Mouse (Mus musculus) neutrophil, adult 83 days (primary cell): ENCODE results near the gene Isl1. TPM values are rescaled to one million over a fixed set of nuclear protein-coding genes. Genes with fewer than 3 reads are reported as not detected.

Experiments
- total RNA-seq, 2 experiments: library from RNA; stranded (reverse); gene quantifications; one replicate each; pipeline ENCODE4 v1.2.4; 2023

Gene Isl1
- total RNA-seq = not detected

DNA sequence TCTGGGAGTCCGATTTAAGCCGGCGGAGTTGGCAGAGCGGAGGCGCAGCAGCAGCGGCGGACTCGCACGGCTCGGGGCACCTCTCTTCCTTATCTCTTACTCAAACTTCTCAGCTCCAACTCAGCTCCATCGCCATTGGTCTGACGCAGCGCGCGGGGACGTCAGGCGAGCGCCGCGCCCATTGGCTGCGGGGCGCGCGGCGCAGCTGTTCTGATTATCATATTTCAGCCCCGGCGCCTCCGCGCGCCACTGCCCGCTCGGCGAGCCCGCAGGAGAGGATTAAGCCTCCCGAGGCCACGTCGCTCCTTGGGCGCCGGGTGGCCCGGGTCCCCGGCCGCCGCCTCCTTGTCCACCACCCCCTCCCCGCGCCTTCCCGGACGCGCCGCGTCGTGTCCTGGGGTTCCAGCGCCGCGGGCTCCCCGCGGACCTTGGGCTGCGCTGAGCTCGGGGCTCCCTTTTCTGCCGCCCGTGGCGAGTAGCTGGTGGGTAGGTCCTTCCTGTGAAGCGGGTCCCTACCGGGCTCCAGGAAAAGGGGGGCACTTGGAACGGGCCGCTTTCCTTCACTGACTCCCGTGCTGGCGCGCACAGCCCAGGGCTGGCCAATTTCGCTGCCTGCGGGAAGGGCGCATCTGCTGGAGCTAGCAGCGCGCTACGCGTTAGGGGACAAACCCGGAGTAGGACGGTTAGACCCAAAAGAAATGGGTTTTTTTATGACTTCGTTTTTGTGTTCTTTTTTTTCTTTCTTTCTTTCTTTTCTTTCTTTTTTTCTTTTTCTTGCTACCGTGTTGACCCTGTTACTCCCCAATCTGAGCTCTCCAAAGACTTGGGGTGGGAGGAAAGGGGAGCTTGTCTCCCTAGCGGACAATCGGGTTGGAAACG is at the start of gene Isl1:
Gene Isl1, minus strand, starts transcription at position 106 of the 879 bp plus-strand sequence.

